Mouse (Mus musculus): Measurements from ENCODE around the gene Cldn1.

GRCm38 (mm10) chr16:26418616-26419015 lies 47.0 kb upstream of the Cldn1 start:
- TF ChIP-seq POLR2A (IDR thresholded peaks at IDR 0.05; ENCODE audit: control insufficient read depth, extremely low read depth, insufficient read depth, low read length, poor library complexity) (no peak), CTCF (IDR thresholded peaks at IDR 0.05; ENCODE audit: borderline replicate concordance, control insufficient read depth, extremely low read depth, insufficient read depth, low read length, poor library complexity) (no peak)

All from thymus, adult 2 months (tissue).